Mouse (Mus musculus) CH12.LX (cell line): ENCODE data around the gene Ccm2l. TPM values are rescaled to one million over a fixed set of nuclear protein-coding genes. Genes with fewer than 3 reads are reported as not detected.

Source experiments
- DNase-seq: peaks from one replicate; pipeline ENCODE4 v3.0.0-alpha.2; 2013; ENCODE audit errors: extremely low read depth
- H3K27ac ChIP-seq: 2 replicates; pipeline ENCODE4 v1.5.1; 2012; ENCODE audit warnings: low read depth, mild to moderate bottlenecking, control low read depth, moderate library complexity; ENCODE audit not compliant: insufficient read depth
- H3K27me3 ChIP-seq: replicated peaks from 2 replicates; pipeline ENCODE3; 2012; ENCODE audit warnings: inconsistent platforms
- H3K36me3 ChIP-seq, 2 experiments: replicated peaks in 1 of 2; 2 replicates each; pipeline versions ENCODE3 to v1.6.1; 2012; ENCODE audit warnings: inconsistent platforms in 1 of 2, low read length in 1 of 2, mild to moderate bottlenecking in 1 of 2, mixed read lengths in 1 of 2, moderate library complexity in 1 of 2; ENCODE audit not compliant: control insufficient read depth in 1 of 2, insufficient read depth in 1 of 2
- H3K4me1 ChIP-seq, 2 experiments: 2 replicates each; pipeline ENCODE4 v1.6.1; 2012; ENCODE audit warnings: inconsistent platforms in 1 of 2, moderate library complexity in 1 of 2; ENCODE audit not compliant: insufficient read depth in 2 of 2, control insufficient read depth in 1 of 2
- H3K4me2 ChIP-seq: 2 replicates; pipeline ENCODE4 v1.6.1; 2012; ENCODE audit warnings: low read depth, mild to moderate bottlenecking, control low read depth; ENCODE audit not compliant: poor library complexity, insufficient read depth, severe bottlenecking
- H3K4me3 ChIP-seq, 3 experiments: fragments of 150-350 bp in 1 of 3; sonication (generic) in 1 of 3; replicated peaks in 1 of 3; 2 replicates each; pipeline versions ENCODE3 to v1.5.1; 2011 to 2012; ENCODE audit warnings: low read depth in 2 of 3, low read length in 2 of 3, mild to moderate bottlenecking in 2 of 3, moderate library complexity in 2 of 3, control low read depth in 1 of 3, improper control_type of control experiment in 1 of 3, inconsistent platforms in 1 of 3, mixed read lengths in 1 of 3; ENCODE audit not compliant: poor library complexity in 1 of 3
- H3K79me2 ChIP-seq: replicated peaks from 2 replicates; pipeline ENCODE4 v1.6.1; 2012; ENCODE audit warnings: mild to moderate bottlenecking, moderate library complexity; ENCODE audit not compliant: control insufficient read depth, poor library complexity, insufficient read depth, severe bottlenecking; ENCODE audit errors: extremely low read depth
- H3K9ac ChIP-seq: 2 replicates; pipeline ENCODE4 v1.6.1; 2012; ENCODE audit warnings: low read depth, mild to moderate bottlenecking, control low read depth, moderate library complexity; ENCODE audit not compliant: insufficient read depth
- H3K9me3 ChIP-seq: replicated peaks from 2 replicates; pipeline ENCODE3; 2012; ENCODE audit warnings: low read length, inconsistent platforms, mixed read lengths
- BHLHE40 ChIP-seq: IDR thresholded peaks from 2 replicates; pipeline ENCODE4 v1.6.1; 2011; ENCODE audit warnings: mild to moderate bottlenecking, low read depth, low read length, improper control_type of control experiment
- CHD2 ChIP-seq: IDR thresholded peaks from 2 replicates; pipeline ENCODE4 v1.6.1; 2011; ENCODE audit warnings: low read length, improper control_type of control experiment
- ETS1 ChIP-seq: conservative IDR thresholded peaks from 2 replicates; pipeline ENCODE4 v1.6.1; 2012; ENCODE audit warnings: low read depth, mild to moderate bottlenecking, inconsistent platforms, low read length, improper control_type of control experiment, moderate library complexity
- GABPA ChIP-seq: IDR thresholded peaks from 2 replicates; pipeline ENCODE4 v1.6.1; 2012; ENCODE audit warnings: low read depth, low read length, improper control_type of control experiment, inconsistent platforms; ENCODE audit not compliant: insufficient replicate concordance
- HCFC1 ChIP-seq: IDR thresholded peaks from 2 replicates; pipeline ENCODE4 v1.6.1; 2012; ENCODE audit warnings: low read depth, mild to moderate bottlenecking, inconsistent platforms, low read length, improper control_type of control experiment
- JUND ChIP-seq: conservative IDR thresholded peaks from 2 replicates; pipeline ENCODE4 v1.6.1; 2011; ENCODE audit warnings: low read depth, low read length, improper control_type of control experiment
- MAFK ChIP-seq: IDR thresholded peaks from 2 replicates; pipeline ENCODE4 v1.6.1; 2011; ENCODE audit warnings: low read length, improper control_type of control experiment; ENCODE audit not compliant: insufficient replicate concordance
- MAX ChIP-seq: IDR thresholded peaks from 2 replicates; pipeline ENCODE4 v1.6.1; 2011; ENCODE audit warnings: low read length, improper control_type of control experiment
- MEF2A ChIP-seq: IDR thresholded peaks from 2 replicates; pipeline ENCODE4 v1.6.1; 2014; ENCODE audit warnings: low read depth, mild to moderate bottlenecking, inconsistent platforms, low read length, improper control_type of control experiment, borderline replicate concordance
- NELFE ChIP-seq: IDR thresholded peaks from 2 replicates; pipeline ENCODE4 v1.6.1; 2011; ENCODE audit warnings: low read depth, low read length, improper control_type of control experiment
- NRF1 ChIP-seq: IDR thresholded peaks from 2 replicates; pipeline ENCODE4 v1.6.1; 2014; ENCODE audit warnings: low read depth, mild to moderate bottlenecking, inconsistent platforms, low read length, improper control_type of control experiment, moderate library complexity
- PAX5 ChIP-seq: IDR thresholded peaks from 2 replicates; pipeline ENCODE4 v1.6.1; 2012; ENCODE audit warnings: low read length, inconsistent platforms, mixed read lengths
- UBTF ChIP-seq: IDR thresholded peaks from 2 replicates; pipeline ENCODE4 v1.6.1; 2012; ENCODE audit warnings: low read depth, mild to moderate bottlenecking, inconsistent platforms, low read length, improper control_type of control experiment, moderate library complexity
- USF1 ChIP-seq: IDR thresholded peaks from 2 replicates; pipeline ENCODE4 v1.6.1; 2014; ENCODE audit warnings: low read depth, mild to moderate bottlenecking, inconsistent platforms, low read length, improper control_type of control experiment
- USF2 ChIP-seq: conservative IDR thresholded peaks from 2 replicates; pipeline ENCODE4 v1.6.1; 2011; ENCODE audit warnings: low read depth, low read length, improper control_type of control experiment
- dilution Hi-C: fragments of 300-500 bp; cut with MboI; formaldehyde crosslinking; loops from 2 replicates; pipeline ENCODE4 v1.14.3; 2020; ENCODE audit warnings: low sequenced_read_pairs; ENCODE audit not compliant: extremely low pct_unique_long_range_greater_than_20kb, extremely low pct_ligation_motif_present
- in situ Hi-C: fragments of 300-500 bp; cut with MboI; formaldehyde crosslinking; loops from 3 replicates; pipeline ENCODE4 v1.14.3; 2019; ENCODE audit warnings: low sequenced_read_pairs, low pct_ligation_motif_present, low pct_unique_long_range_greater_than_20kb, mixed read lengths
- polyA plus RNA-seq: library from polyadenylated mRNA; unstranded; fragments of >175 nt; gene quantifications from 2 replicates; pipeline ENCODE4 v1.2.1, GENCODE M21; 2012; ENCODE audit warnings: low read depth; ENCODE audit not compliant: insufficient read length
- total RNA-seq, 2 experiments: library from RNA; depleted of rRNA; stranded (reverse); fragments of 300-350 nt in 1 of 2; fragments of >200 nt in 1 of 2; gene quantifications; 2 replicates each; pipeline ENCODE4 v1.2.3; 2012 to 2014

The Ccm2l gene
- total and polyA plus RNA-seq, 3 experiments = not detected

- Histone ChIP-seq H3K27me3 (peaks cover 33% of the 10 kb centered on the region), H3K36me3 (no peaks in the 10 kb centered on the region), H3K27ac (no peak overlapping the region), H3K9me3 (peaks cover 20% of the 10 kb centered on the region), H3K79me2 (no peaks in the 10 kb centered on the region), H3K9ac (no peak overlapping the region), H3K4me1 (peaks cover 14 to 40% of the 10 kb centered on the region in 2 experiments), H3K4me3 (no peak overlapping the region)
- dilution Hi-C loops = no loop called here
- DNase-seq = no peak
- TF ChIP-seq USF1 (no peak), MAFK (no peak), UBTF (no peak), ETS1 (no peak), JUND (no peak), NRF1 (no peak), NELFE (no peak), CHD2 (no peak), GABPA (no peak), MEF2A (no peak), MAX (no peak), BHLHE40 (no peak), USF2 (no peak), PAX5 (no peak), HCFC1 (no peak)
- TF ChIP-seq, all 38 proteins: peak for 0
- in situ Hi-C loops = loop anchor here (10.0 kb wide), 1 partner anchor 58 kb away; no protein-coding TSS in a partner anchor
- H3K4me2 ChIP-seq = no peak overlapping the region
These were observed 21.3 kb downstream of the Ccm2l start for GRCm38 (mm10) chr2:153087091-153087490.

DNA sequence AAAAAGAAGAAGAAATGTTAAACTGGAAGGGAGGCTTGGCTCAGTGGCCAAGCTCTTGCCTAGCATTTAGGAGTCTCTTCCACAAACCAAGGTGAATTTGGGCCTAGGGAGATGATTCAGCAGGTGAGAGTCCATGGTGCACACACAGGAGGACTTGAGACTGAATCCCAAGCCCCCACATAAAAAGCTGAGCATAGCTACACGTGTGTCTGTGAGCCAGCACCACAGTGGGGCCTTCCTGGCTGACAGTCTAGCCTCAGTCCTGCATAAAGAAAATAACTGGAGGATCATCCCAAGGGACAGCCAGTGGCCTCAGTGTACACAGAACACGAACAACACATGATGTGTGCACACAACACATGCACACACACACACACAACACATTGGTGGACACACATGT lies 23.6 kb downstream of the Ccm2l start:
- H3K27ac ChIP-seq = no peak overlapping the region
- in situ Hi-C loops = loop anchor here (10.0 kb wide), 1 partner anchor 55 kb away; no protein-coding TSS in a partner anchor
- no peaks in the 10 kb centered on the region for H3K79me2 ChIP-seq
- no peak overlapping the region for H3K4me2 ChIP-seq
- no peak overlapping the region for H3K4me3 ChIP-seq
- H3K9me3 ChIP-seq = peaks cover 25% of the 10 kb centered on the region
- no peak overlapping the region for H3K9ac ChIP-seq
- H3K27me3 ChIP-seq = peaks cover 26% of the 10 kb centered on the region
- dilution Hi-C loops = no loop called here
- no peaks in the 10 kb centered on the region for H3K36me3 ChIP-seq
- DNase-seq = no peak
- no peak for TF ChIP-seq HCFC1
- H3K4me1 ChIP-seq = peaks cover 10 to 29% of the 10 kb centered on the region in 2 experiments
